Mouse (Mus musculus) urinary bladder, adult 2 months (tissue): ENCODE data around the gene Ackr4. TPM values are rescaled to one million over a fixed set of nuclear protein-coding genes. Genes with fewer than 3 reads are reported as not detected.

Experiments
- DNase-seq: peaks from one replicate; pipeline ENCODE4 v3.0.0; 2022; ENCODE audit warnings: low spot score
- polyA plus RNA-seq: library from polyadenylated mRNA; depleted of rRNA; stranded (reverse); fragments of >200 nt; gene quantifications from 2 replicates; pipeline ENCODE4 v1.2.3, GENCODE M21; 2012; rRNA removed

Ackr4 gene
- polyA plus RNA-seq, 1 experiment, result 6.4 TPM

DNA sequence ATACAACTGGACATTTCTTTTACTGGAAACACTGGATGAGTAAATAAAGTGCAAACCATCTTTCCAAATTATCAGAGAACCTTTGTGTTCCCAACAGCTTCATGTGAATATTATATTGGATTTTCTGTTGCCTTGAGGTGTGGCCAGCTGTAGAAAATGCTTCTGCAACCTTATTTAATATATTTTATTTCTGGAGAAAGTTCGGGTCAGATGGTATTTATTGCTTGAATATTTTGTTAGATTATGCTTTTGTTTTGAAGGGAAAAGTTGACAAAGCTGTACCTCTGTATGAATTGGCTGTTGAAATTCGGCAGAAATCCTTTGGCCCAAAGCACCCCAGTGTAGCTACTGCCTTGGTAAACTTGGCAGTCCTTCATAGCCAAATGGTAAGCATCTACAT lies 86.4 kb downstream of the Ackr4 start, which contains the start of gene Gm28305:
Gene Gm28305 (plus strand): TSS at position 301 of the 400 bp plus-strand sequence.
- DNase-seq, result no peak

DNA sequence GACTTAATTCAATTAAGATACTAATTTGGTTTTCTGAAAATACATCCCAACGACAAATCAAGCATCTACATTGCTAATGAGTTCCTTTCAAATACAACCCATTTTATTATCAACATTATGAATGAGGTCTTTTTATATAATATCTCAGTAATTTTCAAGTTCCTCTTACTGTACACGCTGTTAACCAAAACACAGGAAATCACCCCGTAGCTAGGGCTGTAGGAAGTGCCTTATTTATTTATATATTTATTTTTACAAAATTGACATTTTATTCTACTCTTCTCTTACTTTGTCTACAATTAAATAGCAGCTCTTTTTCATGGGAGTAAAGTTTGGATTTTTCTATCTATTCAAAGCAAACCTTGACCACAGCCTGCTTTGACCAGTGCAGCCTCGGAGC lies 87.0 kb downstream of the Ackr4 start:
- DNase-seq, result no peak

DNA sequence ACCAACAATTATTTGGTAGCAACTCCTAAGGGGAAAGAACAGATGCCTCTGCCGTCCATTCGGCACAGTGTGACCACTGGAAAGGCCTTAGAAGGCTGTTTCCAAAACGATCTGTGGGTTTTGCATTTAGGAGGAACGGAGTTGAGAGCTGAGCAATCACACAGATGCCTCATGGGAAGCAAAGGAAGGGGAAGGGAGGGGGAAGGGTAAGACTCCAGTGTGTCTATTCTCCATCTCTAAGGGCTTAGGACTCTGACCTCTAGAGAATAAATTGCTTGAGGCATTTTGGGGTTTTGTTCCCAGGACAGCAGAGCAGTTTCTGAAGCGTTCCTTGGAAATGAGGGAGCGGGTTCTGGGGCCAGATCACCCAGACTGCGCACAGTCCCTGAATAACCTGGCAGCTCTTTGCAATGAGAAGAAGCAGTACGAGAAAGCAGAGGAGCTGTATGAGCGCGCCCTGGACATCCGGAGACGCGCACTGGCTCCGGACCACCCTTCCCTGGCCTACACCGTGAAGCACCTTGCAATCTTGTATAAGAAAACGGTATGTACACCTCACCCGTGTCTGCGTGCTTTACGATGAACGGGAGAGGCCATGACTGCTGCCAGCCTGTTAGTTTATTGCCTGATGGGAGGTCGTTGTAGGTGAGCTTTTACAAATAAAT lies 87.6 kb downstream of the Ackr4 start:
- DNase-seq, result no peak

DNA sequence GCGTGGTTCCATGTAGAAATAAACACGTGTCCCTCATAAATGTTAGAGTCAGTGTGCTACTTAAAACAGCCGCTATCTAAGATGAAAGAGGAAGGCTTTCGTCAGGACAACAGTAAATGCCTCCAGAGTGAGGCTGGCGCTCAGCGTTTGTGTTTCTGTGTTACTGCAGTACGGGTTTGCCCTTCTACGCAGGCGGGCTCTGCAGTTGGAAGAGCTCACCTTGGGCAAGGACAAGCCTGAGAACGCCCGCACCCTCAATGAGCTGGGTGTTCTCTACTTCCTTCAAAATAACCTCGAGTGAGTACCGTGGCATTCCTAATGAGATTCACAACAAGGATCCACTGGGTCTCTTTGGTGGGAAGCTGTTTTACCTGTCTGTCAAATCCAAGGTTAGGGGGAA lies 88.5 kb downstream of the Ackr4 start:
- no peak for DNase-seq

DNA sequence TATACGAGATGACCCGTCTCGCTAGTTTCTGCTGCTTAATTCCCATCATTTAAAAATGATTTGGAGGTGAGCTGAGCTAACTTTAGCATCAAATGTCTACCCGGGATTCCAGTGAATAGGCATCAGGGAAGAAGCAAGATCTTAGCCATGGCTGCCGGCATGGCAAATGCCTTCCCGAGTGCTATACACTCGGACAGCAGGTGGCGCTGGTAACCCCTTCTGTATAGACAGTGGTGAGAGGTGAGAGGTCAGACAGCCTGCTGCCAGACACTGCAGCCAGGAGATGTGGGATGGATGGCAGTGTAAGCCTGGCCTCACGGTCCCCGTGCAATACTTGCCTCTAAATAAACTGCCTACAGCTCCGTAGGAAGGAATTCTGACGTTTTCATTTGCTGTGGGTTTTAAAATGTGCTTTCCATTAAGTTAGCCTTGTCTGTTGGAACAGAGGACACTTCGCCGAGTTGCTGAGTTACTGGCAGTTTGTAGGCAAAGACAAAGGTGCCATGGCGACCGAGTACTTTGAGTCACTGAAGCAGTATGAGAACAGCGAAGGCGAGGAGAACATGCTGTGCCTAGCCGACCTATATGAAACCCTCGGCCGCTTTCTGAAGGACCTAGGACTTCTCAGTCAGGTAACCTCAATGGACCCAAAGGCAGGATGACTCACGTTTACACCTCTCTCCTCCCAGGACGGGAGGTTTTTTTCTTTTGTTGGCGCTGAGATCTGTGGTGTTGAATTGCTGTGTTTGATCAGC lies 91.3 kb downstream of the Ackr4 start:
- peak; percentile 63 for DNase-seq

DNA sequence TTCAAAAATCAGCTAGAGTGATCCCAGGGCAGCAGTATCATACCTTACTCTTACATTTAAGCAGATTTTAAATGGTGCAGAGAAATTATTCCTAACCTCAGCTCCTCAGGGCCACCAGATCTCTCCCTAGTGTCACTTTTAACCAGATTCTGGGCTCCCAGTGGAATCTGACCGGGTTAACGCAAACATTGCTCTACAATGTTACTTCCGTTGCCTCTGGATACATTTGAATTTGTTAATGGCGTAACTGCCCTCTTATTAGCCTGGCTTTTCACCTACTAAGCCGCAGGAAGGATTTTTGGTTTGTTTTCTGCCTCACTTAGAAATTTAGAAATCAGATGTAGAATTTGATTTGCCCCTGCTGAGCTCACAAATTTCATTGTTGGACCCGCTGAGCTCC lies 92.0 kb downstream of the Ackr4 start:
- no peak for DNase-seq

DNA sequence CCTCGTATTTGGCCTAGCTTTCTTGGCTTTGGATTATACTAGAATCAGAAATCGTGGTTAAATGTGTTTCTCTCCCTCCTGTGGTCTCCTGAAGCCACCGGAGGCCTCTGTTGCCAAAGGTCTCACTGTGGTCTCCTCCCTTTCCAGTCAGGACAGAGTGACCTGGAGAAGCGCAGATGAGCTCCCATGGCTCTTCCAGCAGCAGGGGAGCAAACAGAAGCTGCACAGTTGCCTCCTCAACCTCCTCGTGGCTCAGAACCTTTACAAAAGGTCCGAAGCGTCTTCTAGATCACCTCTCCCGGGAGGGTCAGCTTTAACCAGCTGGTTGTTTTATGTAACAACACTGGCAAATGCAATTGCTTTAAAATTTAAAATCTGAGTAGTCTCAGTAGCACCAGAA lies 92.5 kb downstream of the Ackr4 start:
- no peak for DNase-seq

Other genes with a start within 250 kb of the Ackr4 start
- 12.2 and 14.5 TPM in 2 replicates for gene Nphp3, start 124.4 kb downstream of the Ackr4 start, polyA plus RNA-seq
- gene Gm28305, start 86.3 kb downstream of the Ackr4 start, polyA plus RNA-seq, result not detected in 2 replicates
- gene Uba5, start 63.8 kb downstream of the Ackr4 start, polyA plus RNA-seq, result 41.5 and 49.9 TPM in 2 replicates
- 31.5 and 35.6 TPM in 2 replicates for gene Acad11, start 63.6 kb downstream of the Ackr4 start, polyA plus RNA-seq
- gene Dnajc13, start 136.0 kb upstream of the Ackr4 start, polyA plus RNA-seq, result 38.8 and 46.8 TPM in 2 replicates
- 4.7 and 5.1 TPM in 2 replicates for gene Acpp, start 210.8 kb upstream of the Ackr4 start, polyA plus RNA-seq